Mouse (Mus musculus): ENCODE measurements around the gene Tmem242. TPM values are rescaled to one million over a fixed set of nuclear protein-coding genes. Genes with fewer than 3 reads are reported as not detected.

The Tmem242 gene
- total RNA-seq, 2 experiments from 2014 or later, result 34.8 to 43.1 TPM

DNA sequence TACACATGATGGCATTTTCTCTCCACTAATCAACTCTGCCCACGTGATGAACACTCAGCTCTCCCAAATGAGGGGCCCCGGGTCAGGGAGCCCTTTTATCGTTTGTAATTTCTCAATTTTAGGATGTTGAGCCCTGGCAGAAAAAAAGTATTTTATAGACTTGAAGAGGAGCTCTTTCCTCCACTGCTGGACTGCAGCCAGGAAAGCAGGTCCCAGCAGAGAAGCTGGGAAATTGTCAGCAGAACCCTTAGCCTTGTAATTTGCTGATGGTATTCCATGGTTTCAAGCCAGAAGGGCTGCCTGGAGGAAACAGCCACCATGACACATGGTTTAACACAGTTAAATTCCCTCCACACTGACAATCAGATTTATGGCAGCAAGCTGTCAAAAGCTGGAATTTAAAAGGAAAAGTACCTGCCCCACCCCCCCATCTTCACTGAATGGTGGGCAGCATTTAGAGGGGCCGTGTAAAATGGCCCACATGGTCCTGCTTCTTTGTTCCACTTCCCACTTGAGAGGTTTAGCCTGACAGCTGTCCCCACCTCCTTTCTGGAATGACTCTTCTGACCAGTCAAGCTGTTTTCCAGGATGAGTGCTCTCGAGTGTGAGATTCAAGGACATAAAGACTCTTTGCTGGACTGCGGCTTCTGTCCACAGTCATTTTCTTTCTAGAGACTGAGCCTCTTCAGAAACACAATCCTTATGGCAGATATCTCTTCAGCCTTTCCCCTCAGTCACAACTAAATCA, 20.1 kb downstream of the Tmem242 start:
- ATAC-seq (replicated peaks; ENCODE audit: low FRiP score, low TSS enrichment, poor library complexity, severe bottlenecking), result no peak

GRCm38 (mm10) chr17:5419056-5419455, 21.0 kb downstream of the Tmem242 start:
- no peak for ATAC-seq (replicated peaks; ENCODE audit: low FRiP score, low TSS enrichment, poor library complexity, severe bottlenecking)

- ATAC-seq (replicated peaks; ENCODE audit: low FRiP score, low TSS enrichment, poor library complexity, severe bottlenecking), result no peak
Observed at GRCm38 (mm10) chr17:5418545-5418944, 21.5 kb downstream of the Tmem242 start, which contains the start of gene Ldhal6b. Gene Ldhal6b (minus strand): TSS chr17:5418767.

DNA sequence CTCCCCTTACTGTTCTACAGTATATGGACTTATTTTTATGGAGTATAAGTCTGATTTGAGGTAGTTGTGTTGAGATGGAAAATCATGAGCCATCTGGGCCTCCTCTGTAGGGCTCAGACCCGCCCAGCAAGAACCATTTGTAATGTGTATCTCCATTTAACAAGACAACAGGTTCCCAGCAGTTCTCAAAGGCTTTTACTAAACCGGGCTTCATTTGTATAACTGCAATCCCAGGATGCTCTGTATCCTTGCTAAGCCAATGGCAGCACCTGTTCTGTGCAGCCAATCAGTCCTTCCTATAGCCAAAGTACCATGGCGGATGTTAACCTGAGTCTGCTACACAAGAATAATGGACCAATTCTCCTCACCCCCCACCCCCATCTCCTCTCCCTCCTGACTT, 23.5 kb downstream of the Tmem242 start:
- no peak for ATAC-seq (replicated peaks; ENCODE audit: low FRiP score, low TSS enrichment, poor library complexity, severe bottlenecking)

DNA sequence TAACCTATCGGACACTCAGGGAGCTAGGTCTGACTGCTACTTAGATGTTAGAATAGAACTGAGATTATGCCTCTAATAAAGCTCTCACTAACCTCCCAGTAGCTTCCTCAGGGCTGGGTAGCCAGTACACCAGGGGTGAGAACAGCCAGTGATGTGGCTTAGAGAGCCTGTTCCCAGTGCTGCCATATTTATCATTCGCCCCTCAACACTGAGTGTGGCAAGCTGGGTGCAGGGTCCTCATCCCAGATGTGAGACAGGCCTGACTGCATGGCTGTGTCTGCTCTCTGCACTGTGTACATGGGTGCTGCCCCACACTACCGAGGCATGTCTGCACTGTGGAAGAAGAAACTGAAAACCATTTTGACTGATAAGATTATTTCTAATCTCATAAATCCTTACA, 26.0 kb downstream of the Tmem242 start:
- no peak for ATAC-seq (replicated peaks; ENCODE audit: low FRiP score, low TSS enrichment, poor library complexity, severe bottlenecking)

DNA sequence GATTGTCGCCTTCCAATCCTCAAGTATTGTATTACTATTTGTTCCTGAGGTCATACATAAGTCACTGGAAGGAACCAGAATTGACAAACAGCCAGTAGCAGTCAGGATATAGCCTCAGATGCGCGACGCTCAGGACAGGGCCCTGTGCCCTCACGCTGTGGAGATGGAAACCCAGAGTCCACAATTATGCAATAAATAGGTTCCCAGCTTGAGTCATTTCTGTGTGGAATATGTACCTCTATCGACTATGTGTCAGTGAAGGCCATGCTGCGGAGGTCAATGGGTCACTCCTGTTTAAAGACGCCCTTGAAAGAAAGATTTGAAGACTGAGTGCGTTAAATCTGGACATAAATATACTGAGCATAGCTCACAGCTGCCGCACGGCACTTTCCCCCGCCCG, 26.7 kb downstream of the Tmem242 start:
- no peak for ATAC-seq (replicated peaks; ENCODE audit: low FRiP score, low TSS enrichment, poor library complexity, severe bottlenecking)

- peak; percentile 74 for ATAC-seq (replicated peaks; ENCODE audit: low FRiP score, low TSS enrichment, poor library complexity, severe bottlenecking)
Observed at GRCm38 (mm10) chr17:5412740-5413139, 27.3 kb downstream of the Tmem242 start.

DNA sequence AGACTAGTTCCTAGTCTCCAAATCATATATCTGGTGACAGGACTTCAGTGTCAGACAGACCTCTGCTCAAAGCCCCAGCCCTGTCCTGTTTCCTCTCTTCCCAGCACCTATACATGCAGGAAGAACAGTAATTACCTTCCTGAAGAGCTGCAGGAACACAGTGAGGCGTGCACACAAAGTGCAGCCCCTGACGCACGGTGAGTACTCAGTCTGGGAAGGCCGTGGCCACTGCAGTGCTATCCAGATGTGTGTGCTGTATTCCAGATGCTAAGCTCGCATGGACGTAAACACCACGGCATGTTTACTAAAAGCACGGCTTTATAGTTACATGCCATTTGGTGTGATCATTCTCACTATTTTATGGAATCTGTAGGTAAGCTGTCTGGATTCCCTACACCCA, 27.8 kb downstream of the Tmem242 start:
- no peak for ATAC-seq (replicated peaks; ENCODE audit: low FRiP score, low TSS enrichment, poor library complexity, severe bottlenecking)

DNA sequence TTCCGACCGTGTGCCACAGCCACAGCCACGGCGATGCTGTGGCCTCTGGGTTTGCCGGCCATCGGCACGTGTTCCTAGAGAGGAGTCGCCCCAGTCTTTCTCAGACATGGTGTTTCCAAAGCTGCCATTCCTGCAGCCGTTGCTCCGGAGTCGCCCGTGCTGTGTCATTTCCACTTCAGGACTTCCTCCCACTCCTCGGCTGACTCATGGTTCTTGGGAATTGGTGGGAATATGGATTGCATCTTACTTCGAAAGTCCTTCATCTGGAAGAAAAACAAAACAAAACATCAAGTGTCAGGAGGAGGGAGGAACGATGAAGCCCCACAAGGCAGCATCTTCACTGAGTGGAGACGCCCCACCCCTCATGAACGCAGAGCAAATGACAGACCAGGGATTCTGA, 28.9 kb downstream of the Tmem242 start:
- ATAC-seq (replicated peaks; ENCODE audit: low FRiP score, low TSS enrichment, poor library complexity, severe bottlenecking), result no peak

DNA sequence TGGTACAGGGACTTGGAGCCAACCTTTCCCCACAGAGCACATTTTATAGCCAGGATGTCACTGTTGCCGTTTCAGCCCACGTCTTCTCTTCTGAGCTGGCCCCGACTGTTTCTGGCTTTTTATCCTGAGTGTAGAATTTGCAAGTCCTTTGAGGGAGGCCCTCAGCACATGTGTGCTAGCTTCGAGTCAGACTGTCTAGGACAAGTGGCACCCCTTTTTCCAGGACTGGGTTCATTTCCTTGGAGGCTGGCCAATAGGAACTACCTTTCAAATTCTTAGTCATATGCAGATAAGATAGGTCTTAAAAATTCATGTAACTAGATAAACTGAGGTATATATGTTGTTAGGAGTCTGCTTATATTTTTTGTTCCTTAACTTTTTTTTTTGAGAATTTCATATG, 29.7 kb downstream of the Tmem242 start:
- no peak for ATAC-seq (replicated peaks; ENCODE audit: low FRiP score, low TSS enrichment, poor library complexity, severe bottlenecking)

DNA sequence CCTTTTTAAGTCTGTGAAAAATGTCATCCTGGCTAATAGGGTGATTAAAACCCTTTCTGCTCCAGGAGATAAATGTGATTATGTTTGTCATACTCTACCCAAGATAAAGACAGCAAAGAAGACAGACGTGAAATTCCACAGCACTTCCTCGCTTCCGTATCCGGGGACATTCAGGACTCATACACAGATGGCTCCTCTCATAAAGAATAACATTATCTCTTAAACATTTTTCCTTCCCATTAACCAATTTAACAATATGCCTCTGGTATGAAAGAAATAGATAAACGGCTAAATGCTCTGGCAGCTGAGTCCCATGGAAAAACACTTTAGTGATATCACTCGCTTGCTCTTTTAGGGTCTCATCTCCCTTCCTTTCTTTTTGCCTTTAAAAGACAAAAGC, 33.0 kb downstream of the Tmem242 start:
- ATAC-seq (replicated peaks; ENCODE audit: low FRiP score, low TSS enrichment, poor library complexity, severe bottlenecking), result no peak

DNA sequence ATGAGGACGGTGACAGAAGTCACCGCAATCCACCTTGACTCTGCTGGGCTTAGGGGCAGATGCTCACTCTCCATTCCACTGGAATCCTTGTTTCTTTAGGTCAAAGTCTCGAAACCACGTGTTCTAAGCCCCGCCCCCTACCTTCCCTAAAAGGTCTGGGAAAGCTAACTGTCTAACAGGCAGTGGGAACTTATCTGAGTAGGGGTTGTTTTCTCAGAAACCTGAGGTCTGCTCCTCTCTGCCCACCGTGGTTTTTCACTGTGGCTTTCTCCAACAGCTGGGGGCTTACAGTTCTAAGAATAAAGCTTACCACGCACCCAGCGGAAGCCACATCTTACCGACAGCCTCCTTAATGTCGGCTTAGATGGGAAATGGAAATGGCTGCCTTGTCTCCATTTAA, 33.5 kb downstream of the Tmem242 start:
- no peak for ATAC-seq (replicated peaks; ENCODE audit: low FRiP score, low TSS enrichment, poor library complexity, severe bottlenecking)

- ATAC-seq (replicated peaks; ENCODE audit: low FRiP score, low TSS enrichment, poor library complexity, severe bottlenecking), result no peak
Observed at GRCm38 (mm10) chr17:5403885-5404284, 36.2 kb downstream of the Tmem242 start.

DNA sequence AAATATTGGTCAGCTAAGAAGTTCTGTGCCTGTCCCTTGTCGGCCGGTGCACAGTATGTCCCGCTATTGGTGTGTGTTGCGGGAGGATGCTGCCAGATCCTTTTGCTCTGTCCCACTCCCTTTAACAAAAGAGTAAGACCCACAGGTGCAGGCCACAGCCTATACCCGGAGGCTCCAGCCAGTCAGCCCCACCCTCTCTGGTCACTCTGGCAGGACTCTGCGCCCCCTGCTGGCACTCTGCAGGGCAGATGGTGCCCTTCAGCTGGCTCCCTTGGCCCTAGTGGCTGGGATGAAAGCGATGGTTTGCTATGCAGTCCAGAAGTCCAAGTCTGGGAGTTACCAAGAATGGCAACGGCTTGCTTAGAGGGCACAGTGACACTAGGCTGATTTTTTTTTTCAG, 37.4 kb downstream of the Tmem242 start:
- peak; percentile 83 for ATAC-seq (replicated peaks; ENCODE audit: low FRiP score, low TSS enrichment, poor library complexity, severe bottlenecking)

- peak; percentile 74 for ATAC-seq (replicated peaks; ENCODE audit: low FRiP score, low TSS enrichment, poor library complexity, severe bottlenecking)
Observed at GRCm38 (mm10) chr17:5402069-5402468, 38.0 kb downstream of the Tmem242 start.

DNA sequence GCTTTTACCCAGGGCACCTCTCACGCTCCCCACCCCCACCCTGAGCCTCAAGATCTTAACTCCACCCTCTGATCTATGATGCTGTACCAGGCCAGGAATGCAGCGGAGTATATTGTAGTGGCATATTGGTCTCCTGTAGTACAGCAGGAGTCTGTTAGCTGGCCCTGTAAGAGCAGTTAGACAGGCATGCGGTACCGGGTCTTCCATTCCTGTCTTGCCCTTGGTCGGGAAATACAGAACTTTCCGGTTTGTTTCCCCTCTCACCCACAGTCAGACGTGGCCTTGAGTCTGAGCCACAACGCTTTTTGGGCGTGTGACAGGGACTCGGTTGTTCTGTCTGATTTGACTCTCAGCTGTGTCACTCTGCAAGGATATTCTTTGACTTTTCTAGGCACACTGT, 38.8 kb downstream of the Tmem242 start:
- no peak for ATAC-seq (replicated peaks; ENCODE audit: low FRiP score, low TSS enrichment, poor library complexity, severe bottlenecking)

GRCm38 (mm10) chr17:5400435-5401090, 39.5 kb downstream of the Tmem242 start:
- ATAC-seq (replicated peaks; ENCODE audit: low FRiP score, low TSS enrichment, poor library complexity, severe bottlenecking), result no peak

DNA sequence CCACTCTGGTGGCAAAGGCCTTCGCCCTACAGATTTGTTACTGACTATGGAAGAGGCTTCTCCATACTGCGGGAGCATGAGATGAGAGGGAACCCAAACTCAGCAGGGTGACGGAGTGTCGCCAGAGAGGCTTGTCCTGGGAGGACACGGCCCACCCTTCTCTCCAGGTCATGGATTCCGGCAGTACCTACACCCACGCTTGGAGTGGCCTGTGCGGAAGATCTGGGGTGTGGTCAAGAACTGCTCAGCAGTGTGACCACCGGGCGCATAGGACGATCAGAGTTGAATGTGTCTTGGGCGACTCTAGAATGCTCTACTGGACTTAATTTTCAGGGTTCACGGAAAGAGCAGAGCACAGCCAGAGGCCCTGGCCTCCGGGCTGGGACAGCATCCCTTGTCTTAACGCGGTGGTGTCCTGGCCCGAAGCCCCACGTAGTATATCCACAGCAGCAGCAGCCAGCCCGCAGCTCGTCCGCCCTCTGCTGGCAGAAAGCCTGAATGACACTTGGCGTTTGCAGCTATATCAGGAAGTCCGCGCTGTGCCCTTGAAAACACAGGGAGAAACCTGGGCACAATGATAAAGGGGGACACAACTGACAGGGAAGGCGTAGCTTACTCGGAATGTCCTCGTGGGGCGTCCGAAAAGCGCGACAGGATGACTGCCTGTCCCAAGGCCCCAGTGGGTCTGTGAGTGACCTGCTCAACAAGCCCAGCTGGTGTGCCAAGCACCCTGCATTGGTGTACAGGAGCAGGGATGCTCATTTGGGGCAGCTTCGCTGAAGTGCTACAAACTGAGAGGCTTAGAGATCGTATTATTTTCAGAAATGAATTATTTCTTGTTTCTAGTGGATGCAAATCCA, 42.7 kb downstream of the Tmem242 start:
- peak; percentile 89 for ATAC-seq (replicated peaks; ENCODE audit: low FRiP score, low TSS enrichment, poor library complexity, severe bottlenecking)

- no peak for ATAC-seq (replicated peaks; ENCODE audit: low FRiP score, low TSS enrichment, poor library complexity, severe bottlenecking)
Observed at GRCm38 (mm10) chr17:5396213-5396612, 43.8 kb downstream of the Tmem242 start.

DNA sequence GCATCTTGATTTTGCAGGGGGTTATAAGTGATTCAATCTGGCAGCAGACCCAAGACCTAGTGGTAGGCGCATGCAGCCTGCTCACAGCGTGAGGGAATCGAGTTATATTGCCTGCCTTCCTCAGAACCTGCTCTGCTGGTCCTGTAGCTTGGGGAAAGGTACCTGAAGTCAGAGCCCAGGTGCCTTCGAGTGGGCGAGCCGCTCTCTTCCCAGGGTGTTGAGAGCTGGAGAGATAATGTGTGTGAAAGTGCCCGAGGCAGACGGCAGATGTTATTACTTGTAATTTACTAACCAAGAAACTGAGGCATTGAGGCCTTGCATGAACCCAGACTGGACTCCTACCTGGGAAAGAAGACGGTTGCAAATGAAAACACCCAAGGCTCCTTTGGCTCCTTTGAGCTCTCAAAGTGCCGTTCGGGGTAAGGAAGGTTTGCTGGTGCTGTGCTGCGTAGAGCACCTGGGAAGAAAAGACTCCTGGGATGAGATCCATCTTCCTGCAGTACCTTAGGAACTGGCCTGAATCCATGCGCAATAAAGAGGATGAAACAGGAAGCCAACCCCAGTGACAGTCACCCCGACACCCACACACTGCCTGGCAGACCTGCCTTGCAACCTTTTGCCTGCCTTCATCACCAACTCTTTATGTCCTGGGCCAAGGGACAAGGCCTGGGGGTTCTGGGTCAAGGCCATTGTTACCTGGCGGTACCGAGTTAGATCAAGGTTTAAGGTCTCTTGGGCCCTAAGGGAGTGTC, 44.4 kb downstream of the Tmem242 start:
- no peak for ATAC-seq (replicated peaks; ENCODE audit: low FRiP score, low TSS enrichment, poor library complexity, severe bottlenecking)

Data from megakaryocyte-erythroid progenitor cell, adult 5-6 weeks (primary cell).